Comparison of ENCODE assay signal across 12 mouse cellular contexts in genomic region chr6:146343671-146344384, GRCm38 (mm10).
A peak's percentile ranks its signal among the peaks of the same experiment; 100 is the strongest.
DNase-seq lines count a peak whose midpoint lies in the region; ATAC-seq and TF ChIP-seq lines count a peak whose summit lies in the region.
"Had no signal": no experiment of that assay in that cellular context is flagged by ENCODE, and none has a peak within 500 bp of the region (broad histone marks: within the 10 kb centered on the region; RNA-seq: fewer than 3 reads in every experiment).

No protein-coding gene starts in this region.

- peaks cover 18% of the 10 kb centered on the region for H3K4me1 ChIP-seq in hindbrain, embryonic 15.5 days (replicated peaks)
- peaks cover 14% of the 10 kb centered on the region for H3K4me1 ChIP-seq in hindbrain, embryonic 13.5 days (replicated peaks)
- peaks cover 11% of the 10 kb centered on the region for H3K4me1 ChIP-seq in limb, embryonic 14.5 days (ENCODE audit: control insufficient read depth, insufficient read depth, low read length)
- H3K4me1 ChIP-seq: liver, embryonic 12.5 days had no signal

- TF ChIP-seq POLR2A in limb, embryonic 14.5 days (IDR thresholded peaks at IDR 0.05; ENCODE audit: borderline replicate concordance, extremely low read depth, insufficient read depth, insufficient read length): no peak

- H3K36me3 ChIP-seq in hindbrain, embryonic 15.5 days: no peaks in the 10 kb centered on the region
- H3K36me3 ChIP-seq in hindbrain, embryonic 13.5 days: no peaks in the 10 kb centered on the region
- no peaks in the 10 kb centered on the region for H3K36me3 ChIP-seq in limb, embryonic 14.5 days (ENCODE audit: control insufficient read depth, insufficient read depth, low read length)
- H3K36me3 ChIP-seq: liver, embryonic 12.5 days had no signal

- no peaks in the 10 kb centered on the region for H3K9me3 ChIP-seq in hindbrain, embryonic 15.5 days
- H3K9me3 ChIP-seq in hindbrain, embryonic 13.5 days: no peaks in the 10 kb centered on the region
- H3K9me3 ChIP-seq in limb, embryonic 14.5 days (ENCODE audit: control insufficient read depth, low read length): no peaks in the 10 kb centered on the region
- H3K9me3 ChIP-seq: liver, embryonic 12.5 days had no signal

- peak; percentile 14 for DNase-seq in ES-CJ7 (ENCODE audit: low read depth, low spot score)
- DNase-seq in cerebellum, adult 8-10 months: peak; percentile 39
- DNase-seq in limb, embryonic 14.5 days (ENCODE audit: low spot score): peak; percentile 51
- DNase-seq in heart, postnatal 10 days: no peak
- DNase-seq: gastrocnemius, postnatal 25 days; right cerebral cortex, postnatal 25 days had no signal

- no peak for ATAC-seq in hindbrain, embryonic 15.5 days (ENCODE audit: low FRiP score, low read depth)
- no peak for ATAC-seq in hindbrain, embryonic 13.5 days (ENCODE audit: low FRiP score)
- ATAC-seq in limb, embryonic 14.5 days (ENCODE audit: low FRiP score, low read depth): peak; percentile 44; the same call in 1 of the 2 replicates
- ATAC-seq in megakaryocyte-erythroid progenitor cell, adult 5-6 weeks (replicated peaks; ENCODE audit: low FRiP score, low TSS enrichment, poor library complexity, severe bottlenecking): no peak
- ATAC-seq: activated CD4-positive, CD25-positive, alpha-beta regulatory T cell, adult 4 months; inflammation-experienced regulatory T-cells, adult 6 months; liver, embryonic 12.5 days had no signal

- H3K4me2 ChIP-seq in hindbrain, embryonic 15.5 days: no peak overlapping the region
- no peak overlapping the region for H3K4me2 ChIP-seq in hindbrain, embryonic 13.5 days
- H3K4me2 ChIP-seq in limb, embryonic 14.5 days (replicated peaks; ENCODE audit: low read depth, low read length, severe bottlenecking): no peak overlapping the region
- H3K4me2 ChIP-seq: liver, embryonic 12.5 days had no signal

- no peak overlapping the region for H3K9ac ChIP-seq in hindbrain, embryonic 15.5 days
- H3K9ac ChIP-seq in hindbrain, embryonic 13.5 days: no peak overlapping the region
- H3K9ac ChIP-seq in limb, embryonic 14.5 days (ENCODE audit: low read depth, low read length, severe bottlenecking): no peak overlapping the region
- H3K9ac ChIP-seq: liver, embryonic 12.5 days had no signal

- no peak overlapping the region for H3K4me3 ChIP-seq in hindbrain, embryonic 15.5 days
- no peak overlapping the region for H3K4me3 ChIP-seq in hindbrain, embryonic 13.5 days
- no peak overlapping the region for H3K4me3 ChIP-seq in limb, embryonic 14.5 days (replicated peaks; ENCODE audit: low read length)
- H3K4me3 ChIP-seq: liver, embryonic 12.5 days had no signal

- H3K27me3 ChIP-seq in hindbrain, embryonic 15.5 days: no peaks in the 10 kb centered on the region
- H3K27me3 ChIP-seq in hindbrain, embryonic 13.5 days: no peaks in the 10 kb centered on the region
- no peaks in the 10 kb centered on the region for H3K27me3 ChIP-seq in limb, embryonic 14.5 days (ENCODE audit: control insufficient read depth, insufficient read depth, low read length)
- H3K27me3 ChIP-seq: liver, embryonic 12.5 days had no signal

- H3K27ac ChIP-seq in hindbrain, embryonic 15.5 days (replicated peaks): 0 out of 2 replicates have a peak overlapping the region, but pooled peaks have one; percentile 18
- H3K27ac ChIP-seq in hindbrain, embryonic 13.5 days: no peak overlapping the region
- H3K27ac ChIP-seq in limb, embryonic 14.5 days (replicated peaks; ENCODE audit: low read depth, low read length): no peak overlapping the region
- H3K27ac ChIP-seq: liver, embryonic 12.5 days had no signal

- 32% methylated on average over 10 of the region's 10 CpGs for WGBS in hindbrain, embryonic 15.5 days
- WGBS in hindbrain, embryonic 13.5 days: 37% methylated on average over 10 of the region's 10 CpGs
- 50% methylated on average over 10 of the region's 10 CpGs for WGBS in limb, embryonic 14.5 days

- intact Hi-C loops in heart, postnatal 10 days (cut with DNase I): loop anchor here (2.0 kb wide), 1 partner anchor 513 kb away; no protein-coding TSS in a partner anchor

Comparison
In these comparisons a context has a peak if more than half of its experiments do, and no peak if none do; other contexts are left out.
1. DNase-seq: peak in ES-CJ7 (single experiment), cerebellum, adult 8-10 months (single experiment) and limb, embryonic 14.5 days (single experiment); none in heart, postnatal 10 days (0 of 2).